Mouse (Mus musculus) CD4-positive helper T cell, adult 2 months (primary cell): ENCODE measurements around the gene Diexf.

ENCODE experiments used
- DNase-seq: peaks from one replicate; pipeline ENCODE4 v3.0.0-alpha.2; 2012; ENCODE audit warnings: low read depth, missing footprints, low spot score

Gene Diexf

GRCm38 (mm10) chr1:193086842-193087476 is 43.1 kb downstream of the Diexf start:
- DNase-seq, result no peak

GRCm38 (mm10) chr1:193086111-193086841 is 43.8 kb downstream of the Diexf start:
- DNase-seq, result no peak

GRCm38 (mm10) chr1:193085541-193086020 is 44.5 kb downstream of the Diexf start:
- DNase-seq, result no peak

- DNase-seq, result no peak
Measured at GRCm38 (mm10) chr1:193084016-193084415, 46.1 kb downstream of the Diexf start.

GRCm38 (mm10) chr1:193083051-193083450 is 47.0 kb downstream of the Diexf start:
- DNase-seq, result no peak

- no peak for DNase-seq
Measured at GRCm38 (mm10) chr1:193082311-193082921, 47.7 kb downstream of the Diexf start.

GRCm38 (mm10) chr1:193062618-193063017 is 67.5 kb downstream of the Diexf start:
- DNase-seq, result no peak

- DNase-seq, result no peak
Measured at GRCm38 (mm10) chr1:193060167-193060566, 69.9 kb downstream of the Diexf start.

GRCm38 (mm10) chr1:193059596-193059995 is 70.5 kb downstream of the Diexf start:
- no peak for DNase-seq

- DNase-seq, result no peak
Measured at GRCm38 (mm10) chr1:193054401-193054800, 75.7 kb downstream of the Diexf start.

GRCm38 (mm10) chr1:193053065-193053464 is 77.0 kb downstream of the Diexf start:
- no peak for DNase-seq

- no peak for DNase-seq
Measured at GRCm38 (mm10) chr1:193047616-193048015, 82.5 kb downstream of the Diexf start.

GRCm38 (mm10) chr1:193042760-193043295 is 87.2 kb downstream of the Diexf start:
- no peak for DNase-seq
